Mouse (Mus musculus): ENCODE measurements at regions not wholly inside any gene's neighbourhood (a gene's known extent, or its start where the extent isn't known, plus 50 kb on each side); places are given as distances from the start of the nearest gene placed in this dataset.
"Not testable (repeated sequence)": the region's sequence is repeated elsewhere in the genome, so short reads cannot be mapped to it uniquely, and the experiment has no call there.

- no peak for DNase-seq (ENCODE audit: low read depth, low spot score)
Observed at GRCm38 (mm10) chr4:153160115-153160514, 322.5 kb downstream of the Ajap1 start.

GRCm38 (mm10) chr4:153157572-153157971 lies 325.0 kb downstream of the Ajap1 start:
- no peak for DNase-seq (ENCODE audit: low read depth, low spot score)

GRCm38 (mm10) chr4:153152923-153153322 lies 329.7 kb downstream of the Ajap1 start:
- DNase-seq (ENCODE audit: low read depth, low spot score), result not testable (repeated sequence)

GRCm38 (mm10) chr4:153133147-153133546 lies 349.5 kb downstream of the Ajap1 start:
- no peak for DNase-seq (ENCODE audit: low read depth, low spot score)

- DNase-seq (ENCODE audit: low read depth, low spot score), result no peak
Observed at GRCm38 (mm10) chr4:153129345-153129744, 353.3 kb downstream of the Ajap1 start.

GRCm38 (mm10) chr4:153128162-153128561 lies 354.4 kb downstream of the Ajap1 start:
- DNase-seq (ENCODE audit: low read depth, low spot score), result no peak

GRCm38 (mm10) chr4:153120480-153120879 lies 362.1 kb downstream of the Ajap1 start:
- no peak for DNase-seq (ENCODE audit: low read depth, low spot score)

GRCm38 (mm10) chr4:153119647-153120102 lies 362.9 kb downstream of the Ajap1 start:
- no peak for DNase-seq (ENCODE audit: low read depth, low spot score)

- no peak for DNase-seq (ENCODE audit: low read depth, low spot score)
Observed at GRCm38 (mm10) chr4:153118824-153119646, 363.6 kb downstream of the Ajap1 start.

- no peak for DNase-seq (ENCODE audit: low read depth, low spot score)
Observed at GRCm38 (mm10) chr4:153114998-153115397, 367.6 kb downstream of the Ajap1 start.

GRCm38 (mm10) chr4:153113577-153113976 lies 369.0 kb downstream of the Ajap1 start:
- no peak for DNase-seq (ENCODE audit: low read depth, low spot score)

GRCm38 (mm10) chr4:153110291-153110746 lies 372.3 kb downstream of the Ajap1 start:
- DNase-seq (ENCODE audit: low read depth, low spot score), result no peak

- no peak for DNase-seq (ENCODE audit: low read depth, low spot score)
Observed at GRCm38 (mm10) chr4:153098591-153098990, 384.0 kb downstream of the Ajap1 start.

- no peak for DNase-seq (ENCODE audit: low read depth, low spot score)
Observed at GRCm38 (mm10) chr4:153097601-153098000, 385.0 kb downstream of the Ajap1 start.

GRCm38 (mm10) chr4:153093129-153093528 lies 389.5 kb downstream of the Ajap1 start:
- DNase-seq (ENCODE audit: low read depth, low spot score), result no peak

- DNase-seq (ENCODE audit: low read depth, low spot score), result no peak
Observed at GRCm38 (mm10) chr4:153082166-153082565, 400.4 kb downstream of the Ajap1 start.

GRCm38 (mm10) chr4:153074590-153074989 lies 408.0 kb downstream of the Ajap1 start:
- DNase-seq (ENCODE audit: low read depth, low spot score), result no peak

GRCm38 (mm10) chr4:153070190-153070745 lies 412.3 kb downstream of the Ajap1 start:
- no peak for DNase-seq (ENCODE audit: low read depth, low spot score)

- no peak for DNase-seq (ENCODE audit: low read depth, low spot score)
Observed at GRCm38 (mm10) chr4:153068484-153069033, 414.1 kb downstream of the Ajap1 start.

GRCm38 (mm10) chr4:153064021-153064605 lies 418.5 kb downstream of the Ajap1 start:
- DNase-seq (ENCODE audit: low read depth, low spot score), result no peak

- no peak for DNase-seq (ENCODE audit: low read depth, low spot score)
Observed at GRCm38 (mm10) chr4:153063402-153063801, 419.2 kb downstream of the Ajap1 start.

- DNase-seq (ENCODE audit: low read depth, low spot score), result no peak
Observed at GRCm38 (mm10) chr4:153058152-153058551, 424.5 kb downstream of the Ajap1 start.
